ENCODE assay signal across 22 mouse cellular contexts in genomic region chr8:128843749-128844148, GRCm38 (mm10). TPM values are rescaled to one million over a fixed set of nuclear protein-coding genes. Genes with fewer than 3 reads are reported as not detected.
DNase-seq lines count a peak whose midpoint lies in the region; ATAC-seq lines count a peak whose summit lies in the region.
"Had no signal": no experiment of that assay in that cellular context is flagged by ENCODE, and none has a peak within 500 bp of the region (broad histone marks: within the 10 kb centered on the region; RNA-seq: fewer than 3 reads in every experiment).

No protein-coding gene starts in this region.

- no peaks in the 10 kb centered on the region for H3K36me3 ChIP-seq in midbrain, embryonic 11.5 days (ENCODE audit: control insufficient read depth, insufficient read depth, low read length)
- no peaks in the 10 kb centered on the region for H3K36me3 ChIP-seq in midbrain, embryonic 13.5 days
- no peaks in the 10 kb centered on the region for H3K36me3 ChIP-seq in lung, embryonic 16.5 days (ENCODE audit: control insufficient read depth, insufficient read depth, low read length)
- no peaks in the 10 kb centered on the region for H3K36me3 ChIP-seq in limb, embryonic 10.5 days
- H3K36me3 ChIP-seq: embryonic facial prominence, embryonic 12.5 days; heart, embryonic 10.5 days; hindbrain, embryonic 13.5 days had no signal

- no peak for ATAC-seq in midbrain, embryonic 11.5 days (ENCODE audit: low FRiP score)
- no peak for ATAC-seq in midbrain, embryonic 13.5 days
- ATAC-seq in lung, embryonic 16.5 days (ENCODE audit: low read depth) = peak; percentile 51
- ATAC-seq: forebrain, embryonic 16.5 days had no signal

- WGBS in midbrain, embryonic 11.5 days = 53% methylated on average over 5 of the region's 5 CpGs
- WGBS in midbrain, embryonic 13.5 days = 58% methylated on average over 5 of the region's 5 CpGs
- WGBS in lung, embryonic 16.5 days = 46% methylated on average over 5 of the region's 5 CpGs
- WGBS in limb, embryonic 10.5 days = 66% methylated on average over 5 of the region's 5 CpGs

- no peak overlapping the region for H3K4me2 ChIP-seq in midbrain, embryonic 11.5 days
- no peak overlapping the region for H3K4me2 ChIP-seq in midbrain, embryonic 13.5 days (replicated peaks)
- no peak overlapping the region for H3K4me2 ChIP-seq in lung, embryonic 16.5 days (ENCODE audit: low read depth, low read length)
- H3K4me2 ChIP-seq: embryonic facial prominence, embryonic 12.5 days; hindbrain, embryonic 13.5 days had no signal

- H3K4me1 ChIP-seq in midbrain, embryonic 11.5 days (ENCODE audit: control insufficient read depth, insufficient read depth, low read length) = no peaks in the 10 kb centered on the region
- H3K4me1 ChIP-seq in midbrain, embryonic 13.5 days (replicated peaks) = no peaks in the 10 kb centered on the region
- no peaks in the 10 kb centered on the region for H3K4me1 ChIP-seq in lung, embryonic 16.5 days (replicated peaks; ENCODE audit: control insufficient read depth, insufficient read depth, low read length)
- H3K4me1 ChIP-seq in limb, embryonic 10.5 days = no peaks in the 10 kb centered on the region
- H3K4me1 ChIP-seq: embryonic facial prominence, embryonic 12.5 days; heart, embryonic 10.5 days; hindbrain, embryonic 13.5 days had no signal

- H3K9me3 ChIP-seq in midbrain, embryonic 11.5 days (ENCODE audit: control insufficient read depth, low read length) = no peaks in the 10 kb centered on the region
- H3K9me3 ChIP-seq in midbrain, embryonic 13.5 days = no peaks in the 10 kb centered on the region
- no peaks in the 10 kb centered on the region for H3K9me3 ChIP-seq in lung, embryonic 16.5 days (ENCODE audit: control insufficient read depth, low read length)
- H3K9me3 ChIP-seq in limb, embryonic 10.5 days (replicated peaks) = no peaks in the 10 kb centered on the region
- H3K9me3 ChIP-seq: embryonic facial prominence, embryonic 12.5 days; heart, embryonic 10.5 days; hindbrain, embryonic 13.5 days had no signal

- no peak overlapping the region for H3K27ac ChIP-seq in midbrain, embryonic 11.5 days (ENCODE audit: low read depth, low read length)
- H3K27ac ChIP-seq in midbrain, embryonic 13.5 days = no peak overlapping the region
- H3K27ac ChIP-seq in lung, embryonic 16.5 days (ENCODE audit: low read length) = peak overlapping the region; percentile 25; the same call in 1 of the 2 replicates
- H3K27ac ChIP-seq in limb, embryonic 10.5 days = no peak overlapping the region
- H3K27ac ChIP-seq: embryonic facial prominence, embryonic 12.5 days; heart, embryonic 10.5 days; hindbrain, embryonic 13.5 days had no signal

- peak; percentile 45 for DNase-seq in midbrain, embryonic 11.5 days (ENCODE audit: low spot score, missing footprints)
- peak; percentile 33 for DNase-seq in lung, postnatal 25 days (ENCODE audit: low spot score)
- DNase-seq in urinary bladder, postnatal 4 days (ENCODE audit: low spot score in 2 of 2) = no peak
- DNase-seq in limb, embryonic 10.5 days (ENCODE audit: low spot score) = no peak
- DNase-seq: adrenal gland, postnatal 10 days; cerebellum, adult 11-12 months; cerebellum, adult 9-10 months; cerebellum, postnatal 25 days; gastrocnemius, postnatal 10 days; heart, adult 18-20 months; heart, postnatal 10 days had no signal

- no peak overlapping the region for H3K9ac ChIP-seq in midbrain, embryonic 11.5 days (ENCODE audit: low read length)
- no peak overlapping the region for H3K9ac ChIP-seq in midbrain, embryonic 13.5 days (replicated peaks)
- H3K9ac ChIP-seq in lung, embryonic 16.5 days (ENCODE audit: low read length) = no peak overlapping the region
- H3K9ac ChIP-seq: embryonic facial prominence, embryonic 12.5 days; hindbrain, embryonic 13.5 days had no signal

- H3K4me3 ChIP-seq in midbrain, embryonic 11.5 days (ENCODE audit: low read depth, low read length) = no peak overlapping the region
- H3K4me3 ChIP-seq in midbrain, embryonic 13.5 days (replicated peaks) = no peak overlapping the region
- no peak overlapping the region for H3K4me3 ChIP-seq in lung, embryonic 16.5 days (ENCODE audit: low read length)
- H3K4me3 ChIP-seq in limb, embryonic 10.5 days = no peak overlapping the region
- H3K4me3 ChIP-seq: embryonic facial prominence, embryonic 12.5 days; heart, embryonic 10.5 days; hindbrain, embryonic 13.5 days had no signal

- no peaks in the 10 kb centered on the region for H3K27me3 ChIP-seq in midbrain, embryonic 11.5 days (ENCODE audit: control insufficient read depth, insufficient read depth, low read length)
- H3K27me3 ChIP-seq in midbrain, embryonic 13.5 days = no peaks in the 10 kb centered on the region
- H3K27me3 ChIP-seq in lung, embryonic 16.5 days (ENCODE audit: control insufficient read depth, insufficient read depth, low read depth, low read length) = no peaks in the 10 kb centered on the region
- no peaks in the 10 kb centered on the region for H3K27me3 ChIP-seq in limb, embryonic 10.5 days (ENCODE audit: low read depth, poor library complexity, severe bottlenecking)
- H3K27me3 ChIP-seq: CH12.LX; embryonic facial prominence, embryonic 12.5 days; hindbrain, embryonic 13.5 days had no signal

RNA-seq across cellular contexts. Expression of gene Gm3952, which starts 45.3 kb away (rescaled TPM):
- not detected in 2 replicates for polyA plus RNA-seq in midbrain, embryonic 11.5 days (2014; fragmentation: Nextera tagmentation; extraction: Ambion mirVana)
- not detected in 2 replicates for polyA plus RNA-seq in midbrain, embryonic 13.5 days (2015; fragmentation: Nextera tagmentation; extraction: Ambion mirVana)
- not detected in 2 replicates for polyA plus RNA-seq in lung, embryonic 16.5 days (2015; fragmentation: Nextera tagmentation; extraction: Ambion mirVana)
- not detected in 2 replicates for polyA plus RNA-seq in limb, embryonic 10.5 days (2016; fragmentation: Nextera tagmentation; extraction: Ambion mirVana)
- polyA plus RNA-seq: cortical plate, adult 2 months; embryonic facial prominence, embryonic 12.5 days; forebrain, embryonic 11.5 days; forebrain, embryonic 16.5 days; frontal cortex, adult 2 months; heart, embryonic 10.5 days; heart, embryonic 14.5 days; hindbrain, embryonic 13.5 days had no signal

Comparison
In these comparisons a context has a peak if more than half of its experiments do, and no peak if none do; other contexts are left out.
1. DNase-seq: peak in midbrain, embryonic 11.5 days (single experiment) and lung, postnatal 25 days (single experiment); none in urinary bladder, postnatal 4 days (0 of 2) and limb, embryonic 10.5 days (single experiment).